Mouse (Mus musculus) megakaryocyte, embryonic 14.5 days (primary cell): Measurements from ENCODE around the gene Hmcn1.

Experiments
- FLI1 ChIP-seq: IDR thresholded peaks from 2 replicates; pipeline ENCODE4 v1.6.1; 2012; ENCODE audit warnings: low read length, inconsistent platforms, mixed read lengths
- GATA1 ChIP-seq: IDR thresholded peaks from 3 replicates; pipeline ENCODE4 v1.6.1; 2012; ENCODE audit warnings: mixed read lengths, low read length, inconsistent platforms, borderline replicate concordance

- no peak for TF ChIP-seq GATA1
- no peak for TF ChIP-seq FLI1
These were observed 119.2 kb downstream of the Hmcn1 start for GRCm38 (mm10) chr1:150874025-150874424.
